Mouse (Mus musculus) CD8-positive naive resting alpha-beta T cell, adult 2 months (primary cell): ENCODE data around the gene Kcnip1.

ENCODE experiments used
- DNase-seq, 2 experiments: peaks; one replicate each; pipeline ENCODE4 v3.0.0; 2022; ENCODE audit warnings: low read depth in 2 of 2, low spot score in 2 of 2

The Kcnip1 gene

GRCm38 (mm10) chr11:33579621-33580020 lies 413.3 kb downstream of the Kcnip1 start:
- DNase-seq: no peak
